Comparison of ENCODE assay signal across 15 mouse cellular contexts in the genomic region with DNA sequence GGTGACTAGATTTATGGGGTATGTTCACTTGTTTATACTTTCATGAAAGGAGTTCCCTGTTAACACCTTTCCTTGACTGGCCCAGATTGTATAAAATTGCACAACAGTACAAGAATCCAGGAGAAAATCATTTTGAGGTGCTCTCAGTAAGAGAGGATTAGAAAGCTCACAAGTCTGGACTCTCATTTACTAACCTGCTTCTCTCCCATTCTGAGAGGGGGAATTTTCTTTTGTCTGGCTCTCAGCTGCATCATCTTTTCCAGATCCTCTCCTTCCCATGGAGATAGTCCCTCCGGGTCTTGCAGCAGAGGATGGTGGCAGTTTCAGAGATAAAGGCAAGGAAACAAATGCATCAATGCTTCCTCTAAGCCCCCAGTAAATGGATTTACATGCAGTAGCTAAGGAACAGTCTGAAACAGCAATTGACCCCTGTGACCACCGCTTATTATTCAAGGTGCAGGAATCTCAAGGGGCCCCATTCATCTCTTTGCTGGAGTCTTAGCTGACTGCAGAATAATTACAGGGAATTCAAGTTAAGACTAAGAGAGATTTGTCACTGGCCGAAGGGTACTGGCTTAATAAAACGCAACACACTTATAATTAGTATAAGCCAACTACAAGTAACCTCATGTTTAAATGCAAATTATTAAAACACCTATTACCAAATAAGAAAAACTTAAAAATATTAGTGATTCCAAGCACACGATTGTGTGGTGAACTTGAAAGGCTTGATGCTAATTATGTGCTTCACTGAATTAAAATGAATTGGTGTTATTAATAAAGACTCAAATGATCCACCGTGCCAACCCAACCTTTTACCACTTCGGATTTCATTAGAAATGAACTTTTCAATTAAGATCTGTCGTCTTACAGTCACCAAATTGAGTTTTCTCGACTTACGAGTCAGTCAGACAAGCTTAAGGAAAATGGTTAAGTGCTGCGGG.
DNase-seq lines count a peak whose midpoint lies in the region; ATAC-seq and TF ChIP-seq lines count a peak whose summit lies in the region.
"Had no signal": no experiment of that assay in that cellular context is flagged by ENCODE, and none has a peak within 500 bp of the region (broad histone marks: within the 10 kb centered on the region; RNA-seq: fewer than 3 reads in every experiment).

No protein-coding gene starts in this region.

- DNase-seq in embryo, embryonic 9.5 days (ENCODE audit: extremely low spot score) = peak; percentile 48
- peak; percentile 41 for DNase-seq in forebrain, embryonic 14.5 days (ENCODE audit: low spot score)
- DNase-seq in midbrain, embryonic 10.5 days (ENCODE audit: low spot score) = peak; percentile 56
- no peak for DNase-seq in spleen, postnatal 10 days (ENCODE audit: low spot score in 2 of 2)
- no peak for DNase-seq in stomach, postnatal 0 days (ENCODE audit: low spot score)
- no peak for DNase-seq in ovary, postnatal 36 days (ENCODE audit: low spot score)
- DNase-seq: cerebellum, postnatal 14 days; gastrocnemius, postnatal 14 days; kidney, postnatal 25 days; layer of hippocampus, postnatal 36 days; lung, embryonic 14.5 days; thymus, postnatal 4 days had no signal

- H3K27me3 ChIP-seq in forebrain, embryonic 14.5 days (replicated peaks; ENCODE audit: control insufficient read depth, insufficient read depth, low read length) = no peaks in the 10 kb centered on the region
- H3K27me3 ChIP-seq in midbrain, embryonic 10.5 days (ENCODE audit: low read depth, poor library complexity, severe bottlenecking) = peaks cover 15% of the 10 kb centered on the region
- no peaks in the 10 kb centered on the region for H3K27me3 ChIP-seq in neural tube, embryonic 13.5 days
- H3K27me3 ChIP-seq in stomach, postnatal 0 days (ENCODE audit: control insufficient read depth, insufficient read depth, low read length) = no peaks in the 10 kb centered on the region
- H3K27me3 ChIP-seq: limb, embryonic 12.5 days had no signal

- H3K4me3 ChIP-seq in forebrain, embryonic 14.5 days (ENCODE audit: low read depth, low read length) = no peak overlapping the region
- H3K4me3 ChIP-seq in midbrain, embryonic 10.5 days = 0 out of 2 replicates have a peak overlapping the region, but pooled peaks have one; percentile 10
- no peak overlapping the region for H3K4me3 ChIP-seq in neural tube, embryonic 13.5 days
- H3K4me3 ChIP-seq in stomach, postnatal 0 days (ENCODE audit: low read depth, low read length) = no peak overlapping the region
- H3K4me3 ChIP-seq: limb, embryonic 12.5 days had no signal

- no peaks in the 10 kb centered on the region for H3K9me3 ChIP-seq in forebrain, embryonic 14.5 days (replicated peaks; ENCODE audit: control insufficient read depth, low read length)
- peaks cover 7% of the 10 kb centered on the region; the same call in 1 of the 2 replicates for H3K9me3 ChIP-seq in midbrain, embryonic 10.5 days (replicated peaks)
- no peaks in the 10 kb centered on the region for H3K9me3 ChIP-seq in neural tube, embryonic 13.5 days
- no peaks in the 10 kb centered on the region for H3K9me3 ChIP-seq in stomach, postnatal 0 days (ENCODE audit: control insufficient read depth, low read length)
- H3K9me3 ChIP-seq: limb, embryonic 12.5 days had no signal

- TF ChIP-seq CTCF in stomach, postnatal 0 days (IDR thresholded peaks at IDR 0.05; ENCODE audit: low read depth) = no peak

- H3K4me1 ChIP-seq in forebrain, embryonic 14.5 days (ENCODE audit: control insufficient read depth, insufficient read depth, low read length) = 0 out of 2 replicates have a peak, but pooled peaks cover 3% of the 10 kb centered on the region
- H3K4me1 ChIP-seq in midbrain, embryonic 10.5 days = peaks cover 19% of the 10 kb centered on the region
- peaks cover 7% of the 10 kb centered on the region; the same call in 1 of the 2 replicates for H3K4me1 ChIP-seq in neural tube, embryonic 13.5 days (replicated peaks)
- H3K4me1 ChIP-seq in stomach, postnatal 0 days (replicated peaks; ENCODE audit: control insufficient read depth, insufficient read depth) = no peaks in the 10 kb centered on the region

- TF ChIP-seq EP300 in stomach, postnatal 0 days (optimal IDR thresholded peaks at IDR 0.05) = no peak

- H3K9ac ChIP-seq in forebrain, embryonic 14.5 days (ENCODE audit: low read length) = no peak overlapping the region
- H3K9ac ChIP-seq in neural tube, embryonic 13.5 days = no peak overlapping the region; the same call in 1 of the 2 replicates
- no peak overlapping the region for H3K9ac ChIP-seq in stomach, postnatal 0 days (ENCODE audit: low read length)
- H3K9ac ChIP-seq: limb, embryonic 12.5 days; lung, embryonic 14.5 days had no signal

- 6% methylated on average over 11 of the region's 11 CpGs for WGBS in forebrain, embryonic 14.5 days
- WGBS in midbrain, embryonic 10.5 days = 28% methylated on average over 11 of the region's 11 CpGs
- 34% methylated on average over 11 of the region's 11 CpGs for WGBS in neural tube, embryonic 13.5 days
- WGBS in stomach, postnatal 0 days = 53% methylated on average over 11 of the region's 11 CpGs

- H3K27ac ChIP-seq in forebrain, embryonic 14.5 days (ENCODE audit: low read depth, low read length) = no peak overlapping the region
- H3K27ac ChIP-seq in midbrain, embryonic 10.5 days (replicated peaks) = peak overlapping the region; percentile 61
- H3K27ac ChIP-seq in neural tube, embryonic 13.5 days (replicated peaks) = peak overlapping the region; percentile 38
- H3K27ac ChIP-seq in stomach, postnatal 0 days (replicated peaks) = no peak overlapping the region
- H3K27ac ChIP-seq: limb, embryonic 12.5 days had no signal

- no peak overlapping the region for H3K4me2 ChIP-seq in forebrain, embryonic 14.5 days (ENCODE audit: low read length)
- H3K4me2 ChIP-seq in neural tube, embryonic 13.5 days = no peak overlapping the region
- H3K4me2 ChIP-seq in stomach, postnatal 0 days (replicated peaks; ENCODE audit: low read depth) = no peak overlapping the region
- H3K4me2 ChIP-seq: limb, embryonic 12.5 days; lung, embryonic 14.5 days had no signal

- no peaks in the 10 kb centered on the region for H3K36me3 ChIP-seq in forebrain, embryonic 14.5 days (ENCODE audit: control insufficient read depth, insufficient read depth, low read length)
- no peaks in the 10 kb centered on the region for H3K36me3 ChIP-seq in midbrain, embryonic 10.5 days
- no peaks in the 10 kb centered on the region for H3K36me3 ChIP-seq in neural tube, embryonic 13.5 days
- no peaks in the 10 kb centered on the region for H3K36me3 ChIP-seq in stomach, postnatal 0 days (ENCODE audit: control insufficient read depth, insufficient read depth, low read length)
- H3K36me3 ChIP-seq: limb, embryonic 12.5 days had no signal

- ATAC-seq in forebrain, embryonic 14.5 days = peak; percentile 68; the same call in 1 of the 2 replicates
- ATAC-seq in neural tube, embryonic 13.5 days (ENCODE audit: low read depth) = no peak
- no peak for ATAC-seq in stomach, postnatal 0 days (ENCODE audit: low FRiP score, low TSS enrichment)
- ATAC-seq: CD4-positive, CD25-positive, alpha-beta regulatory T cell, adult 4 months had no signal

Comparison
In these comparisons a context has a peak if more than half of its experiments do, and no peak if none do; other contexts are left out.
1. DNase-seq: peak in embryo, embryonic 9.5 days (single experiment), forebrain, embryonic 14.5 days (single experiment) and midbrain, embryonic 10.5 days (single experiment); none in spleen, postnatal 10 days (0 of 2), stomach, postnatal 0 days (single experiment) and ovary, postnatal 36 days (single experiment).
2. H3K27ac ChIP-seq: peak in midbrain, embryonic 10.5 days (single experiment) and neural tube, embryonic 13.5 days (single experiment); none in forebrain, embryonic 14.5 days (single experiment) and stomach, postnatal 0 days (single experiment).